Mouse (Mus musculus): ENCODE results near the gene Rab43. TPM values are rescaled to one million over a fixed set of nuclear protein-coding genes. Genes with fewer than 3 reads are reported as not detected.

The Rab43 gene
- 11.9 and 12.5 TPM in 2 replicates for polyA plus RNA-seq (2015; fragmentation: Nextera tagmentation; extraction: Ambion mirVana)

DNA sequence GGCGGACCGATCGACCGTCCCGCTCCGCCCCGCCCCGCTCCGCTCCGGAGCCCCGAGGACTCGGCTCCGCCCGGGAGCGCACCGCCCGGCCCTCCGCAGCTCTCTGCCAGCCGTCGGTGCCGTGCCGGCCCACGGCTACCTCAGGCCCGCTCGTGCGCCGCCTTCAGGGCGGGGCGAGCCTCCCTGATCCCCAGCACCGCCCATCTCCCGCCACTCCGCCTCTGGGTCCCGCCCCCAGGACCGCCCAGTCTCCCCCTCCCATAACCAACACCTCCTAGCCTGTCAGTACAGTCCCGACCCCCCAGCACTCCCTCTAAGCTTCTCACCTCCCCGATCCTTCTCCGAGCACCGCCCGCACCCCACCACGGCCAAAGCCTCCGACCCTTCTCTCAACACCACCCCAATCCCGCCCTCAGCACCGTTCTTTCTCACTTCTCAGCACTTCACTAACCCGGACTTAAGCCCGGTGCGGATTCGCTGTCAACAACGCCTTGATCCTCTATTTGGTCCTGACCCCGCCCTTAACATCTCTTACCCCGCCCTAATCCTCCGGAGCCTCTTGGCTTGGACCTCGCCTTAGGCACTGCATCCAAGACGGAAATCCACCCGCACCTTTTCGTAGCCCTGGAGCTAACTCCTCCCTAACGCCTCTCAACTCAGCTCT lies at the start of gene Rab43:
Gene Rab43, minus strand, starts transcription at position 490 of the 664 bp plus-strand sequence.
- Histone ChIP-seq H3K4me1 (peaks cover 25% of the 10 kb centered on the region), H3K9me3 (no peaks in the 10 kb centered on the region), H3K4me3 (peak within 1 kb of the TSS; percentile 81), H3K36me3 (peaks cover 16% of the 10 kb centered on the region), H3K9ac (peak within 1 kb of the TSS; percentile 76), H3K27ac (peak within 1 kb of the TSS; percentile 85), H3K27me3 (no peaks in the 10 kb centered on the region), H3K4me2 (peak within 1 kb of the TSS; percentile 90)
- peak; percentile 97 for ATAC-seq (ENCODE audit: insufficient number of reproducible peaks, low FRiP score, low TSS enrichment, low read depth)
- under 1% methylated on average over 51 of the region's 56 CpGs for WGBS

- no peak overlapping the region for H3K9ac ChIP-seq
- H3K4me1 ChIP-seq, result no peaks in the 10 kb centered on the region
- no peak overlapping the region for H3K27ac ChIP-seq
- no peak overlapping the region for H3K4me2 ChIP-seq
- H3K27me3 ChIP-seq, result 0 out of 2 replicates have a peak, but pooled peaks cover 3% of the 10 kb centered on the region
- no peak overlapping the region for H3K4me3 ChIP-seq
- no peaks in the 10 kb centered on the region for H3K36me3 ChIP-seq
- 32% methylated on average over 1 of the region's 1 CpGs for WGBS
- ATAC-seq (ENCODE audit: insufficient number of reproducible peaks, low FRiP score, low TSS enrichment, low read depth), result no peak
- H3K9me3 ChIP-seq, result no peaks in the 10 kb centered on the region; the same call in 1 of the 2 replicates
These were observed 45.1 kb upstream of the Rab43 start for GRCm38 (mm10) chr6:87857071-87857470.

GRCm38 (mm10) chr6:87853446-87853845 lies 41.5 kb upstream of the Rab43 start:
- no peak overlapping the region for H3K27ac ChIP-seq
- ATAC-seq (ENCODE audit: insufficient number of reproducible peaks, low FRiP score, low TSS enrichment, low read depth), result no peak

GRCm38 (mm10) chr6:87851871-87852270 lies 39.9 kb upstream of the Rab43 start:
- WGBS, result 81% methylated on average over 6 of the region's 6 CpGs
- Histone ChIP-seq H3K4me3 (no peak overlapping the region), H3K4me2 (peak overlapping the region; percentile 84; the same call in 1 of the 2 replicates)

More at GRCm38 (mm10) chr6:87853446-87853845, 41.5 kb upstream of the Rab43 start:
- H3K4me1 ChIP-seq, result peaks cover 10% of the 10 kb centered on the region
- 0 out of 2 replicates have a peak, but pooled peaks cover 3% of the 10 kb centered on the region for H3K27me3 ChIP-seq
- no peak overlapping the region for H3K4me3 ChIP-seq
- 84% methylated on average over 4 of the region's 4 CpGs for WGBS
- H3K9ac ChIP-seq, result no peak overlapping the region
- no peaks in the 10 kb centered on the region for H3K9me3 ChIP-seq
- H3K4me2 ChIP-seq, result no peak overlapping the region
- no peaks in the 10 kb centered on the region for H3K36me3 ChIP-seq

DNA sequence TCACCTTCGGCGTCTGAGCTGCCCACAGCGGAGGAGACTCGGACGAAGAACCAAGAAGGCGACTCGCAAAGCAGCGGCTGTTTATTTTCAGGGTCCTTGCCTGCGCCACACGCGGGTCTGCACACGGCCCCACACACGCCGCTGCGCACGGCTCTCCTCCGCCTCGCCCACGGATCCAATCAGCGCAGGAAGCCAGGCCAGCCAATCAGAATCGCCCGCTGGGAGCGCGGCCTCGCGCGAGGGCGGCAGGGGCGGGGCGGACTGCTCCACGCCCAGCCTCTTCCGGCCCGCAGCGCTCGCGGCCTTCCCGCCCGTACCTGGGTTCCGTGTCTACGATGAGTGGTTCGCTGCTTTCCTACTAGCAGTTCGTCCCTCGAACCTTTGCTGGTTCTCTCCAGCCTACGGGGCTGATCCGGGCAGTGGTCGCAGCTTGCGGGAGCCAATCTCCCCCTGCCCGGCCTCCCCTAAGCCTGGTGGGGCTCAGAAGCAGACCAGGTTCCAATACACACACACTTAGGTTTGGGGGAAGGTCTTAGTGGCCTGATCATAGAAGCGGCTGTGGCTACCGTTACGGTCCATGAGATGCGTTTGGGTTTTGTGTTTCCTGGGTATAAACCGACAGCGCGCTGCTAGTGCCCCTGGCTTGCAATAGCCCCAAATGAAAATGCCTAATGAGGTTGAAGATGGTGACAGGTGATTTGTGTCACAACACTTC lies 39.1 kb upstream of the Rab43 start, which contains the start of gene Cnbp:
Gene Cnbp, minus strand, starts transcription at position 207 of the 715 bp plus-strand sequence.
- no peaks in the 10 kb centered on the region for H3K27me3 ChIP-seq
- under 1% methylated on average over 55 of the region's 55 CpGs for WGBS
- peak within 1 kb of the TSS; percentile 96 for H3K27ac ChIP-seq

More at GRCm38 (mm10) chr6:87851871-87852270, 39.9 kb upstream of the Rab43 start:
- Histone ChIP-seq H3K9me3 (no peaks in the 10 kb centered on the region), H3K27ac (no peak overlapping the region), H3K4me1 (peaks cover 25% of the 10 kb centered on the region), H3K27me3 (no peaks in the 10 kb centered on the region), H3K36me3 (0 out of 2 replicates have a peak, but pooled peaks cover 3% of the 10 kb centered on the region), H3K9ac (no peak overlapping the region)
- ATAC-seq (ENCODE audit: insufficient number of reproducible peaks, low FRiP score, low TSS enrichment, low read depth), result no peak

GRCm38 (mm10) chr6:87850155-87850899 lies 38.4 kb upstream of the Rab43 start:
- Histone ChIP-seq H3K4me3 (peak overlapping the region; percentile 98), H3K9me3 (no peaks in the 10 kb centered on the region)
- peak; percentile 54 for ATAC-seq (ENCODE audit: insufficient number of reproducible peaks, low FRiP score, low TSS enrichment, low read depth)

More for the DNA sequence above, 39.1 kb upstream of the Rab43 start, which contains the start of gene Cnbp:
- 0 out of 2 replicates have a peak, but pooled peaks cover 3% of the 10 kb centered on the region for H3K36me3 ChIP-seq
- peak within 1 kb of the TSS; percentile 84 for H3K4me2 ChIP-seq
- peaks cover 27% of the 10 kb centered on the region for H3K4me1 ChIP-seq
- no peaks in the 10 kb centered on the region for H3K9me3 ChIP-seq
- ATAC-seq (ENCODE audit: insufficient number of reproducible peaks, low FRiP score, low TSS enrichment, low read depth), result peak; percentile 98
- peak within 1 kb of the TSS; percentile 99 for H3K9ac ChIP-seq
- peak within 1 kb of the TSS; percentile 98 for H3K4me3 ChIP-seq

GRCm38 (mm10) chr6:87849780-87850154 lies 37.8 kb upstream of the Rab43 start:
- H3K4me3 ChIP-seq, result peak overlapping the region; percentile 98
- peaks cover 27% of the 10 kb centered on the region for H3K4me1 ChIP-seq
- H3K27ac ChIP-seq, result peak overlapping the region; percentile 96
- peak overlapping the region; percentile 84 for H3K4me2 ChIP-seq
- under 1% methylated on average over 8 of the region's 8 CpGs for WGBS
- no peak for ATAC-seq (ENCODE audit: insufficient number of reproducible peaks, low FRiP score, low TSS enrichment, low read depth)
- peaks cover 11% of the 10 kb centered on the region for H3K36me3 ChIP-seq
- peak overlapping the region; percentile 99 for H3K9ac ChIP-seq
- no peaks in the 10 kb centered on the region for H3K27me3 ChIP-seq
- H3K9me3 ChIP-seq, result no peaks in the 10 kb centered on the region

More at GRCm38 (mm10) chr6:87850155-87850899, 38.4 kb upstream of the Rab43 start:
- H3K4me2 ChIP-seq, result peak overlapping the region; percentile 84
- under 1% methylated on average over 73 of the region's 73 CpGs for WGBS
- peak overlapping the region; percentile 96 for H3K27ac ChIP-seq
- no peaks in the 10 kb centered on the region for H3K27me3 ChIP-seq
- H3K4me1 ChIP-seq, result peaks cover 27% of the 10 kb centered on the region
- H3K9ac ChIP-seq, result peak overlapping the region; percentile 99
- H3K36me3 ChIP-seq, result peaks cover 6% of the 10 kb centered on the region

- Histone ChIP-seq H3K4me3 (no peak overlapping the region), H3K9ac (no peak overlapping the region), H3K27me3 (no peaks in the 10 kb centered on the region), H3K4me1 (peaks cover 27% of the 10 kb centered on the region), H3K4me2 (no peak overlapping the region), H3K36me3 (peaks cover 37% of the 10 kb centered on the region), H3K27ac (no peak overlapping the region), H3K9me3 (no peaks in the 10 kb centered on the region)
- ATAC-seq (ENCODE audit: insufficient number of reproducible peaks, low FRiP score, low TSS enrichment, low read depth), result no peak
- 33% methylated on average over 1 of the region's 1 CpGs for WGBS
These were observed 34.8 kb upstream of the Rab43 start for GRCm38 (mm10) chr6:87846813-87847212.

- Histone ChIP-seq H3K4me2 (no peak overlapping the region), H3K9me3 (no peaks in the 10 kb centered on the region), H3K4me3 (no peak overlapping the region), H3K27me3 (no peaks in the 10 kb centered on the region), H3K4me1 (peaks cover 23% of the 10 kb centered on the region), H3K27ac (no peak overlapping the region), H3K9ac (no peak overlapping the region), H3K36me3 (peaks cover 41% of the 10 kb centered on the region)
- ATAC-seq (ENCODE audit: insufficient number of reproducible peaks, low FRiP score, low TSS enrichment, low read depth), result no peak
- WGBS, result 71% methylated on average over 13 of the region's 13 CpGs
These were observed 33.2 kb upstream of the Rab43 start for GRCm38 (mm10) chr6:87845031-87845695.

- Histone ChIP-seq H3K27me3 (no peaks in the 10 kb centered on the region), H3K36me3 (peaks cover 38% of the 10 kb centered on the region), H3K27ac (no peak overlapping the region), H3K4me3 (no peak overlapping the region), H3K4me1 (peaks cover 16% of the 10 kb centered on the region; the same call in 1 of the 2 replicates), H3K9me3 (no peaks in the 10 kb centered on the region), H3K9ac (no peak overlapping the region), H3K4me2 (no peak overlapping the region)
- no peak for ATAC-seq (ENCODE audit: insufficient number of reproducible peaks, low FRiP score, low TSS enrichment, low read depth)
- WGBS, result 10% methylated on average over 1 of the region's 1 CpGs
These were observed 30.3 kb upstream of the Rab43 start for GRCm38 (mm10) chr6:87842254-87842653.

- Histone ChIP-seq H3K4me2 (no peak overlapping the region), H3K4me3 (no peak overlapping the region), H3K9me3 (no peaks in the 10 kb centered on the region), H3K4me1 (peaks cover 12% of the 10 kb centered on the region; the same call in 1 of the 2 replicates), H3K36me3 (peaks cover 38% of the 10 kb centered on the region), H3K9ac (no peak overlapping the region), H3K27ac (no peak overlapping the region), H3K27me3 (no peaks in the 10 kb centered on the region)
- ATAC-seq (ENCODE audit: insufficient number of reproducible peaks, low FRiP score, low TSS enrichment, low read depth), result no peak
- 71% methylated on average over 8 of the region's 8 CpGs for WGBS
These were observed 29.7 kb upstream of the Rab43 start for GRCm38 (mm10) chr6:87841635-87842034.

All from limb, embryonic 15.5 days (tissue).